Mouse (Mus musculus) forebrain, postnatal 0 days (tissue): ENCODE data around the gene Arid1b. TPM values are rescaled to one million over a fixed set of nuclear protein-coding genes. Genes with fewer than 3 reads are reported as not detected.

Experiments
- ATAC-seq: fragments of 200-750 bp; cut with Nextera tagmentation; 2 replicates; pipeline ENCODE4 v1.8.0; 2017; ENCODE audit warnings: mild to moderate bottlenecking, moderate library complexity
- DNase-seq: peaks from one replicate; pipeline ENCODE4 v3.0.0-alpha.2; 2015
- H3K27ac ChIP-seq: fragments of 300-500 bp; sonication (generic); 2 replicates; pipeline ENCODE4 v1.5.1; 2014; ENCODE audit warnings: low read depth, mild to moderate bottlenecking, antibody characterized with exemption, low read length, moderate library complexity, mixed read lengths
- H3K27me3 ChIP-seq: fragments of 300-500 bp; sonication (generic); 2 replicates; pipeline ENCODE4 v1.6.1; 2014; ENCODE audit warnings: mild to moderate bottlenecking, low read length, mixed read lengths; ENCODE audit not compliant: insufficient read depth
- H3K36me3 ChIP-seq: fragments of 300-500 bp; sonication (generic); 2 replicates; pipeline ENCODE4 v1.6.1; 2014; ENCODE audit warnings: mild to moderate bottlenecking, moderate library complexity; ENCODE audit not compliant: insufficient read depth
- H3K4me1 ChIP-seq: fragments of 300-500 bp; sonication (generic); 2 replicates; pipeline ENCODE4 v1.6.1; 2014; ENCODE audit warnings: antibody characterized with exemption; ENCODE audit not compliant: insufficient read depth
- H3K4me2 ChIP-seq: fragments of 300-500 bp; sonication (generic); 2 replicates; pipeline ENCODE4 v1.6.1; 2014; ENCODE audit warnings: low read depth, mild to moderate bottlenecking, moderate library complexity
- H3K4me3 ChIP-seq: fragments of 300-500 bp; sonication (generic); 2 replicates; pipeline ENCODE4 v1.5.1; 2014; ENCODE audit warnings: low read depth, low read length, mixed read lengths
- H3K9ac ChIP-seq: fragments of 300-500 bp; sonication (generic); 2 replicates; pipeline ENCODE4 v1.6.1; 2014; ENCODE audit warnings: mild to moderate bottlenecking
- H3K9me3 ChIP-seq: fragments of 300-500 bp; sonication (generic); 2 replicates; pipeline ENCODE4 v1.6.1; 2016; ENCODE audit warnings: low read length
- CTCF ChIP-seq: sonication (generic); IDR thresholded peaks from 2 replicates; pipeline ENCODE4 v1.5.1; 2016; ENCODE audit warnings: antibody characterized with exemption, control low read depth, low read depth
- WGBS: fragments of 180-500 bp; shearing (Covaris S2); extraction: QIAGEN DNeasy Blood & Tissue Kit; methylation state at CpG from one replicate; pipeline ENCODE4 v1.1.7; 2014; 5-methylcytosine and 5-hydroxymethylcytosine counted together
- polyA plus RNA-seq: library from polyadenylated mRNA; unstranded; fragments of >200 nt; fragmentation: Nextera tagmentation; extraction: Ambion mirVana; gene quantifications from 2 replicates; pipeline ENCODE4 v1.2.1, GENCODE M21; 2015
- total RNA-seq: library from RNA; depleted of rRNA; stranded (reverse); fragments of >200 nt; gene quantifications from 2 replicates; pipeline ENCODE4 v1.2.3, GENCODE M21; 2014

Gene Arid1b
- total and polyA plus RNA-seq, 2 experiments from 2014 or later: 10.5 to 51.6 TPM

GRCm38 (mm10) chr17:5261874-5262605 lies 267.9 kb downstream of the Arid1b start:
- Histone ChIP-seq H3K4me2 (no peak overlapping the region), H3K9ac (no peak overlapping the region), H3K36me3 (peaks cover 12% of the 10 kb centered on the region), H3K27me3 (no peaks in the 10 kb centered on the region), H3K4me3 (no peak overlapping the region), H3K27ac (no peak overlapping the region), H3K4me1 (no peaks in the 10 kb centered on the region), H3K9me3 (no peaks in the 10 kb centered on the region)
- no peak for TF ChIP-seq CTCF
- DNase-seq: no peak
- WGBS: 49% methylated on average over 22 of the region's 22 CpGs
- peak; percentile 34 for ATAC-seq

GRCm38 (mm10) chr17:5262788-5263187 lies 268.7 kb downstream of the Arid1b start:
- Histone ChIP-seq H3K27me3 (no peaks in the 10 kb centered on the region), H3K4me1 (no peaks in the 10 kb centered on the region), H3K27ac (no peak overlapping the region), H3K36me3 (peaks cover 12% of the 10 kb centered on the region), H3K9me3 (no peaks in the 10 kb centered on the region), H3K4me2 (no peak overlapping the region), H3K9ac (no peak overlapping the region), H3K4me3 (no peak overlapping the region)
- no peak for ATAC-seq
- TF ChIP-seq CTCF: no peak
- no peak for DNase-seq
- 69% methylated on average over 4 of the region's 4 CpGs for WGBS

- no peak for DNase-seq
- Histone ChIP-seq H3K27me3 (no peaks in the 10 kb centered on the region), H3K9ac (no peak overlapping the region), H3K9me3 (no peaks in the 10 kb centered on the region), H3K36me3 (peaks cover 12% of the 10 kb centered on the region), H3K4me1 (no peaks in the 10 kb centered on the region), H3K27ac (no peak overlapping the region), H3K4me3 (no peak overlapping the region), H3K4me2 (no peak overlapping the region)
- WGBS: 91% methylated on average over 3 of the region's 3 CpGs
- no peak for TF ChIP-seq CTCF
- ATAC-seq: no peak
These were observed 270.7 kb downstream of the Arid1b start for GRCm38 (mm10) chr17:5264783-5265182.

GRCm38 (mm10) chr17:5265615-5266014 lies 271.5 kb downstream of the Arid1b start:
- Histone ChIP-seq H3K4me3 (no peak overlapping the region), H3K9me3 (no peaks in the 10 kb centered on the region), H3K27ac (no peak overlapping the region), H3K4me2 (no peak overlapping the region), H3K36me3 (peaks cover 12% of the 10 kb centered on the region), H3K4me1 (no peaks in the 10 kb centered on the region), H3K27me3 (no peaks in the 10 kb centered on the region), H3K9ac (no peak overlapping the region)
- no peak for TF ChIP-seq CTCF
- 84% methylated on average over 6 of the region's 6 CpGs for WGBS
- no peak for DNase-seq
- ATAC-seq: no peak

GRCm38 (mm10) chr17:5267747-5268146 lies 273.6 kb downstream of the Arid1b start:
- Histone ChIP-seq H3K9ac (no peak overlapping the region), H3K4me2 (no peak overlapping the region), H3K4me3 (no peak overlapping the region), H3K9me3 (no peaks in the 10 kb centered on the region), H3K4me1 (peaks cover 2% of the 10 kb centered on the region), H3K36me3 (peaks cover 12% of the 10 kb centered on the region), H3K27me3 (no peaks in the 10 kb centered on the region), H3K27ac (no peak overlapping the region)
- TF ChIP-seq CTCF: no peak
- ATAC-seq (no peak), DNase-seq (no peak)
- WGBS: 39% methylated on average over 6 of the region's 6 CpGs

GRCm38 (mm10) chr17:5269302-5269701 lies 275.2 kb downstream of the Arid1b start:
- Histone ChIP-seq H3K4me2 (no peak overlapping the region), H3K36me3 (peaks cover 6% of the 10 kb centered on the region), H3K4me1 (peaks cover 13% of the 10 kb centered on the region), H3K9me3 (no peaks in the 10 kb centered on the region), H3K9ac (no peak overlapping the region), H3K27me3 (no peaks in the 10 kb centered on the region), H3K4me3 (no peak overlapping the region), H3K27ac (no peak overlapping the region)
- TF ChIP-seq CTCF: no peak
- DNase-seq: no peak
- 77% methylated on average over 10 of the region's 10 CpGs for WGBS
- ATAC-seq: no peak

GRCm38 (mm10) chr17:5269774-5270173 lies 275.6 kb downstream of the Arid1b start:
- Histone ChIP-seq H3K27ac (no peak overlapping the region), H3K4me2 (no peak overlapping the region), H3K9me3 (no peaks in the 10 kb centered on the region), H3K4me1 (peaks cover 13% of the 10 kb centered on the region), H3K36me3 (peaks cover 2% of the 10 kb centered on the region), H3K27me3 (no peaks in the 10 kb centered on the region), H3K4me3 (no peak overlapping the region), H3K9ac (no peak overlapping the region)
- WGBS: 62% methylated on average over 16 of the region's 16 CpGs
- no peak for TF ChIP-seq CTCF
- no peak for DNase-seq
- ATAC-seq: no peak
